In genomic region chr6:17749596-17749995, GRCm38 (mm10) we compare ENCODE assay signal across 8 mouse cellular contexts. TPM values are rescaled to one million over a fixed set of nuclear protein-coding genes. Genes with fewer than 3 reads are reported as not detected.
DNase-seq lines count a peak whose midpoint lies in the region; ATAC-seq and TF ChIP-seq lines count a peak whose summit lies in the region.

No protein-coding gene starts in this region.

- H3K79me2 ChIP-seq in CH12.LX (replicated peaks; ENCODE audit: control insufficient read depth, extremely low read depth, insufficient read depth, poor library complexity, severe bottlenecking), result peaks cover 27% of the 10 kb centered on the region

- peak overlapping the region; percentile 79; the same call in 1 of the 2 replicates for H3K27ac ChIP-seq in CH12.LX (ENCODE audit: insufficient read depth, low read depth)
- peak overlapping the region; percentile 97 for H3K27ac ChIP-seq in forebrain, embryonic 15.5 days (replicated peaks)

- H3K4me3 ChIP-seq in erythroblast, embryonic 14.5 days (replicated peaks), result peak overlapping the region; percentile 66
- peak overlapping the region; percentile 53 to 62 (median 55) for H3K4me3 ChIP-seq in CH12.LX (replicated peaks in 1 of 3; ENCODE audit: low read depth in 2 of 3, low read length in 2 of 3, poor library complexity in 1 of 3)
- peak overlapping the region; percentile 72 for H3K4me3 ChIP-seq in forebrain, embryonic 15.5 days

- no peak for TF ChIP-seq POLR2A in CH12.LX (IDR thresholded peaks at IDR 0.05; ENCODE audit: low read depth, low read length)

- in situ Hi-C loops in CH12.LX (cut with MboI; ENCODE audit: low pct_ligation_motif_present, low pct_unique_long_range_greater_than_20kb, low sequenced_read_pairs), result loop anchor here (25.0 kb wide), 1 partner anchor 688 kb away; no protein-coding TSS in a partner anchor

- H3K27me3 ChIP-seq in erythroblast, embryonic 14.5 days (ENCODE audit: control insufficient read depth), result no peaks in the 10 kb centered on the region
- no peaks in the 10 kb centered on the region for H3K27me3 ChIP-seq in CH12.LX (replicated peaks)
- no peaks in the 10 kb centered on the region for H3K27me3 ChIP-seq in forebrain, embryonic 15.5 days

- H3K36me3 ChIP-seq in erythroblast, embryonic 14.5 days (ENCODE audit: control insufficient read depth), result peaks cover 25% of the 10 kb centered on the region
- peaks cover 2 to 13% of the 10 kb centered on the region in 2 experiments for H3K36me3 ChIP-seq in CH12.LX (replicated peaks in 1 of 2; ENCODE audit: control insufficient read depth in 1 of 2, insufficient read depth in 1 of 2, low read length in 1 of 2)
- no peaks in the 10 kb centered on the region for H3K36me3 ChIP-seq in forebrain, embryonic 15.5 days

- TF ChIP-seq RAD21 in CH12.LX (IDR thresholded peaks at IDR 0.05; ENCODE audit: low read depth, low read length), result no peak

- dilution Hi-C loops in CH12.LX (cut with MboI; ENCODE audit: extremely low pct_ligation_motif_present, extremely low pct_unique_long_range_greater_than_20kb, low sequenced_read_pairs), result no loop called here

- ATAC-seq in erythroblast, adult 5-6 weeks (replicated peaks; ENCODE audit: low FRiP score, poor library complexity, severe bottlenecking), result no peak
- peak; percentile 41 for ATAC-seq in forebrain, embryonic 15.5 days (replicated peaks)
- ATAC-seq in megakaryocyte progenitor cell, adult 5-6 weeks (replicated peaks; ENCODE audit: poor library complexity), result peak; percentile 3; the same call in 1 of the 2 replicates

- DNase-seq in CH12.LX (ENCODE audit: extremely low read depth), result peak; percentile 88
- no peak for DNase-seq in right cerebral cortex, adult 2 months (ENCODE audit: low spot score in 2 of 2)
- no peak for DNase-seq in layer of hippocampus, postnatal 25 days (ENCODE audit: extremely low spot score in 1 of 2, low spot score in 1 of 2)
- no peak for DNase-seq in adrenal gland, adult 8-10 months

- TF ChIP-seq EP300 in CH12.LX (IDR thresholded peaks at IDR 0.05; ENCODE audit: low read length), result peak; percentile 85

- H3K9me3 ChIP-seq in erythroblast, embryonic 14.5 days (ENCODE audit: control insufficient read depth, low read length), result no peaks in the 10 kb centered on the region
- no peaks in the 10 kb centered on the region for H3K9me3 ChIP-seq in CH12.LX (replicated peaks; ENCODE audit: low read length)
- no peaks in the 10 kb centered on the region for H3K9me3 ChIP-seq in forebrain, embryonic 15.5 days

- no peak for TF ChIP-seq CTCF in CH12.LX (conservative IDR thresholded peaks at IDR 0.05 in 1 of 2, IDR thresholded peaks at IDR 0.05 in 1 of 2; ENCODE audit: low read depth in 2 of 2, low read length in 2 of 2)

- peaks cover 68% of the 10 kb centered on the region for H3K4me1 ChIP-seq in erythroblast, embryonic 14.5 days (ENCODE audit: control insufficient read depth)
- H3K4me1 ChIP-seq in CH12.LX (ENCODE audit: control insufficient read depth in 1 of 2, insufficient read depth in 2 of 2), result peaks cover 14 to 60% of the 10 kb centered on the region in 2 experiments
- H3K4me1 ChIP-seq in forebrain, embryonic 15.5 days, result peaks cover 35% of the 10 kb centered on the region

- WGBS in forebrain, embryonic 15.5 days, result 18% methylated on average over 3 of the region's 3 CpGs

- H3K9ac ChIP-seq in CH12.LX (ENCODE audit: insufficient read depth, low read depth), result peak overlapping the region; percentile 44; the same call in 1 of the 2 replicates
- peak overlapping the region; percentile 90 for H3K9ac ChIP-seq in forebrain, embryonic 15.5 days (replicated peaks)

- peak overlapping the region; percentile 24; the same call in 1 of the 2 replicates for H3K4me2 ChIP-seq in CH12.LX (ENCODE audit: insufficient read depth, low read depth, poor library complexity, severe bottlenecking)
- H3K4me2 ChIP-seq in forebrain, embryonic 15.5 days (replicated peaks), result peak overlapping the region; percentile 57

TF ChIP-seq in CH12.LX, 34 proteins besides CTCF, POLR2A, EP300 and RAD21:
- TF ChIP-seq NRF1 (IDR thresholded peaks at IDR 0.05; ENCODE audit: low read depth, low read length), result no peak
- peak; percentile 68; the same call in 1 of the 2 replicates for TF ChIP-seq TCF12 (IDR thresholded peaks at IDR 0.05; ENCODE audit: low read depth, low read length)
- TF ChIP-seq ZMIZ1 (IDR thresholded peaks at IDR 0.05; ENCODE audit: low read depth, low read length), result no peak; the same call in 1 of the 2 replicates
- TF ChIP-seq SMC3 (IDR thresholded peaks at IDR 0.05; ENCODE audit: low read depth, low read length), result peak; percentile 23; the same call in 1 of the 2 replicates
- no peak for TF ChIP-seq E2F4 (IDR thresholded peaks at IDR 0.05; ENCODE audit: insufficient replicate concordance, low read depth, low read length)
- no peak for TF ChIP-seq KAT2A (IDR thresholded peaks at IDR 0.05; ENCODE audit: insufficient replicate concordance, low read length)
- TF ChIP-seq NELFE (IDR thresholded peaks at IDR 0.05; ENCODE audit: low read depth, low read length), result no peak
- peak; percentile 80 for TF ChIP-seq MEF2A (IDR thresholded peaks at IDR 0.05; ENCODE audit: borderline replicate concordance, low read depth, low read length)
- TF ChIP-seq BHLHE40 (IDR thresholded peaks at IDR 0.05; ENCODE audit: low read depth, low read length), result peak; percentile 63
- no peak for TF ChIP-seq HCFC1 (IDR thresholded peaks at IDR 0.05; ENCODE audit: low read depth, low read length)
- no peak for TF ChIP-seq ZKSCAN1 (IDR thresholded peaks at IDR 0.05; ENCODE audit: borderline replicate concordance, low read depth, low read length)
- TF ChIP-seq POLR2AphosphoS2 (IDR thresholded peaks at IDR 0.05; ENCODE audit: low read depth, low read length), result no peak
- no peak; the same call in 1 of the 2 replicates for TF ChIP-seq ELF1 (IDR thresholded peaks at IDR 0.05; ENCODE audit: low read depth, low read length)
- no peak for TF ChIP-seq JUND (conservative IDR thresholded peaks at IDR 0.05; ENCODE audit: low read depth, low read length)
- no peak for TF ChIP-seq USF2 (conservative IDR thresholded peaks at IDR 0.05; ENCODE audit: low read depth, low read length)
- no peak for TF ChIP-seq PAX5 (IDR thresholded peaks at IDR 0.05; ENCODE audit: low read length)
- no peak for TF ChIP-seq ZC3H11A (IDR thresholded peaks at IDR 0.05; ENCODE audit: low read depth, low read length)
- 0 out of 2 replicates have a peak, but pooled peaks have one; percentile 25 for TF ChIP-seq ZNF384 (IDR thresholded peaks at IDR 0.05; ENCODE audit: low read depth, low read length)
- 0 out of 2 replicates have a peak, but pooled peaks have one; percentile 55 for TF ChIP-seq RCOR1 (conservative IDR thresholded peaks at IDR 0.05; ENCODE audit: low read depth, low read length)
- no peak; the same call in 1 of the 2 replicates for TF ChIP-seq MAX (IDR thresholded peaks at IDR 0.05; ENCODE audit: low read length)
- TF ChIP-seq MAFK (IDR thresholded peaks at IDR 0.05; ENCODE audit: insufficient replicate concordance, low read length), result peak; percentile 70; the same call in 1 of the 2 replicates
- no peak for TF ChIP-seq MYC (IDR thresholded peaks at IDR 0.05; ENCODE audit: low read depth, low read length)
- peak; percentile 55; the same call in 1 of the 2 replicates for TF ChIP-seq TBP (conservative IDR thresholded peaks at IDR 0.05; ENCODE audit: low read depth, low read length)
- TF ChIP-seq CHD1 (IDR thresholded peaks at IDR 0.05; ENCODE audit: low read depth, low read length), result no peak
- TF ChIP-seq ETS1 (conservative IDR thresholded peaks at IDR 0.05; ENCODE audit: low read depth, low read length), result peak; percentile 88
- 0 out of 2 replicates have a peak, but pooled peaks have one; percentile 30 for TF ChIP-seq CHD2 (IDR thresholded peaks at IDR 0.05; ENCODE audit: low read length)
- TF ChIP-seq MXI1 (IDR thresholded peaks at IDR 0.05; ENCODE audit: low read depth, low read length), result no peak
- peak; percentile 82 for TF ChIP-seq SIN3A (IDR thresholded peaks at IDR 0.05; ENCODE audit: low read length)
- no peak for TF ChIP-seq JUN (IDR thresholded peaks at IDR 0.05; ENCODE audit: insufficient read depth, low read depth, low read length)
- TF ChIP-seq GABPA (IDR thresholded peaks at IDR 0.05; ENCODE audit: insufficient replicate concordance, low read depth, low read length), result no peak
- TF ChIP-seq USF1 (IDR thresholded peaks at IDR 0.05; ENCODE audit: low read depth, low read length), result no peak
- TF ChIP-seq MAZ (IDR thresholded peaks at IDR 0.05; ENCODE audit: low read depth, low read length), result no peak
- peak; percentile 83 for TF ChIP-seq IRF4 (IDR thresholded peaks at IDR 0.05; ENCODE audit: low read depth, low read length)
- TF ChIP-seq UBTF (IDR thresholded peaks at IDR 0.05; ENCODE audit: low read depth, low read length), result no peak

RNA-seq across cellular contexts. Expression of gene St7, which starts 56.9 kb away (rescaled TPM):
- polyA plus RNA-seq in erythroblast, embryonic 14.5 days (2012), result 0.41 and 0.85 TPM in 2 replicates
- 29.0 and 73.4 TPM in 2 replicates for total RNA-seq in erythroblast, adult 5-6 weeks (2015; ENCODE audit: low replicate concordance)
- 73.5 and 90.6 TPM in 2 replicates for total RNA-seq in erythroblast, adult 5-6 weeks (2017; ENCODE audit: low replicate concordance)
- total RNA-seq in CH12.LX (2012; rRNA removed) (26.4 and 33.9 TPM in 2 replicates), CH12.LX (2014; rRNA removed) (57.2 and 64.1 TPM in 2 replicates)
- polyA plus RNA-seq in CH12.LX (2012; ENCODE audit: insufficient read length, low read depth), result 34.4 and 35.3 TPM in 2 replicates
- polyA plus RNA-seq in forebrain, embryonic 15.5 days (2015; fragmentation: Nextera tagmentation; extraction: Ambion mirVana), result 61.3 and 68.2 TPM in 2 replicates
- total RNA-seq in megakaryocyte progenitor cell, adult 5-6 weeks (2015), result 32.6 and 46.3 TPM in 2 replicates
- 37.4 and 40.3 TPM in 2 replicates for total RNA-seq in megakaryocyte progenitor cell, adult 5-6 weeks (2017)
- total RNA-seq in layer of hippocampus, postnatal 25 days (2021), result 10 to 100 TPM; 38.9 to 50.3 TPM
- 10 to 100 TPM; 24.7 to 32.7 (median 30.4) TPM for total RNA-seq in adrenal gland, adult 8-10 months (2022)
